Mouse (Mus musculus) small intestine, adult 2 months (tissue): ENCODE measurements around the gene 9930021J03Rik.

Source experiments
- CTCF ChIP-seq: fragments of 200-500 bp; IDR thresholded peaks from 2 replicates; pipeline ENCODE4 v1.5.1; 2012; ENCODE audit warnings: low read depth, mild to moderate bottlenecking, control low read depth, inconsistent platforms, low read length, moderate library complexity, mixed read lengths; ENCODE audit not compliant: insufficient replicate concordance, insufficient read length; ENCODE audit errors: extremely low read depth
- POLR2A ChIP-seq: fragments of 200-500 bp; IDR thresholded peaks from 2 replicates; pipeline ENCODE4 v1.6.1; 2012; ENCODE audit warnings: low read depth, mild to moderate bottlenecking, control low read depth, inconsistent platforms, low read length, moderate library complexity

DNA sequence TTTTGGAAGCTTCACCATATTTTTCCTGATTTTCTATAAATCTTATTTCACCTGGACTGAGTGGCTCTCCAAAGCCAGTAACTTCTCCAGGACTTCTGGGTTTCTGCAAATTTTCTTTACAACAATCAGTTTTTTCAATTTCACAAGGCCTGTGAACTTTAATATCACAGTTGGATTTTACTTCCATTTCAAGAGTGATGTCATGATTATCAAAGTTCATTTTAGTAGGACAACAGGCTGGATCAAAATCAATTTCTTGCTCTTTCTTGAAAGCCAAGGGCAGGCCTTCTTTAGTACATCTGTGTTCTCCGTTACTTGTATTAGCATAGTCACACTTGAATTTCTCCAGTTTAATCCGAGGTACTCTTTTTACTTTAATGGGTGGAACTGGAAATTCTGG, 51.9 kb downstream of the 9930021J03Rik start:
- TF ChIP-seq CTCF (no peak), POLR2A (no peak)
